Mouse (Mus musculus) mature B cell (primary cell): ENCODE measurements around the gene Mcat.

ENCODE experiments used
- in situ Hi-C: fragments of 300-500 bp; cut with MboI; formaldehyde crosslinking; loops from 2 replicates; pipeline ENCODE4 v1.14.3; 2019

Gene Mcat

GRCm38 (mm10) chr15:83563327-83563856 is at the start of gene Mcat, which contains the start of gene Tspo:
Gene Mcat, minus strand, starts transcription at chr15:83563787.
Gene Tspo, plus strand, starts transcription at chr15:83563592.
- in situ Hi-C loops, result no loop called here

GRCm38 (mm10) chr15:83607115-83607802 is 43.7 kb upstream of the Mcat start:
- in situ Hi-C loops, result no loop called here

GRCm38 (mm10) chr15:83606700-83607099 is 43.1 kb upstream of the Mcat start:
- in situ Hi-C loops, result no loop called here

- in situ Hi-C loops, result no loop called here
These were observed 42.6 kb upstream of the Mcat start for GRCm38 (mm10) chr15:83606216-83606615.

GRCm38 (mm10) chr15:83603426-83603825 is 39.8 kb upstream of the Mcat start:
- in situ Hi-C loops, result no loop called here

- in situ Hi-C loops, result no loop called here
These were observed 39.4 kb upstream of the Mcat start for GRCm38 (mm10) chr15:83603046-83603396.

- in situ Hi-C loops, result no loop called here
These were observed 38.9 kb upstream of the Mcat start for GRCm38 (mm10) chr15:83602372-83603045.

- in situ Hi-C loops, result no loop called here
These were observed 37.6 kb upstream of the Mcat start for GRCm38 (mm10) chr15:83601185-83601584.

- in situ Hi-C loops, result no loop called here
These were observed 33.2 kb upstream of the Mcat start for GRCm38 (mm10) chr15:83596833-83597232.

GRCm38 (mm10) chr15:83595364-83595711 is 31.8 kb upstream of the Mcat start:
- in situ Hi-C loops, result no loop called here

- in situ Hi-C loops, result no loop called here
These were observed 31.2 kb upstream of the Mcat start, which contains the start of gene Ttll12 for GRCm38 (mm10) chr15:83594513-83595363. Gene Ttll12, minus strand, starts transcription at chr15:83595157.

GRCm38 (mm10) chr15:83593702-83594512 is 30.3 kb upstream of the Mcat start:
- in situ Hi-C loops, result no loop called here

GRCm38 (mm10) chr15:83593189-83593585 is 29.6 kb upstream of the Mcat start:
- in situ Hi-C loops, result no loop called here

- in situ Hi-C loops, result no loop called here
These were observed 28.9 kb upstream of the Mcat start for GRCm38 (mm10) chr15:83592260-83593188.

- in situ Hi-C loops, result no loop called here
These were observed 28.2 kb upstream of the Mcat start for GRCm38 (mm10) chr15:83591758-83592157.

- in situ Hi-C loops, result no loop called here
These were observed 27.3 kb upstream of the Mcat start for GRCm38 (mm10) chr15:83590841-83591240.

- in situ Hi-C loops, result no loop called here
These were observed 21.2 kb upstream of the Mcat start for GRCm38 (mm10) chr15:83584741-83585220.

GRCm38 (mm10) chr15:83583419-83584156 is 20.0 kb upstream of the Mcat start:
- in situ Hi-C loops, result no loop called here

GRCm38 (mm10) chr15:83582931-83583330 is 19.3 kb upstream of the Mcat start:
- in situ Hi-C loops, result no loop called here

GRCm38 (mm10) chr15:83576651-83577050 is 13.1 kb upstream of the Mcat start:
- in situ Hi-C loops, result no loop called here
